Mouse (Mus musculus): ENCODE data around the gene Glb1l. TPM values are rescaled to one million over a fixed set of nuclear protein-coding genes. Genes with fewer than 3 reads are reported as not detected.

Gene Glb1l
- polyA plus RNA-seq, 1 experiment from 2014 or later, result 18.2 TPM

GRCm38 (mm10) chr1:75187126-75187525 lies 23.5 kb downstream of the Glb1l start:
- no peaks in the 10 kb centered on the region for H3K9me3 ChIP-seq
- no peak overlapping the region for H3K27ac ChIP-seq
- peaks cover 10% of the 10 kb centered on the region for H3K4me1 ChIP-seq
- peaks cover 57% of the 10 kb centered on the region for H3K36me3 ChIP-seq
- no peak overlapping the region for H3K4me2 ChIP-seq (replicated peaks)
- no peak for ATAC-seq (ENCODE audit: low FRiP score, low read depth)
- no peak overlapping the region for H3K9ac ChIP-seq
- no peak overlapping the region for H3K4me3 ChIP-seq
- no peaks in the 10 kb centered on the region for H3K27me3 ChIP-seq (replicated peaks)

DNA sequence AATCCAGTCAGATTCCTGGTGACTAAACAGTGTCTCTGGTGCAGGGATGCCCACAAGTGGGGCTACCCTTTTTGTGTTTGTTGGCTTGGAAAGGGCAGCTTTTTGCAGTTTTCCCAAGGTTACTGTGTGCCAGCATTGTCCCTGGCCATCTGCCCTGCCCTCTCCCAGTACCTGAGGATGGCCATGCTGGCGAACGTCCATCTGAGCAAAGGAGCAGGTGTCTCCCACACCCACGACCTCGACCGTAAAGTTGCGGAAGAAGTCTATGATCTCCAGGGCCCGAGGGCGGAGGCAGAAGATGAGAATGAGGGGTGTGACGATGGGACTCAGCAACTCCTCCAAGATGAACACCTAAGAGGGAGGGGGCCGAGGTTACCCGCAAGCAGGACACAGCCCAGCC lies 25.1 kb downstream of the Glb1l start:
- 89% methylated on average over 11 of the region's 11 CpGs for whole genome bisulfite sequencing
- Histone ChIP-seq H3K9me3 (no peaks in the 10 kb centered on the region), H3K4me3 (no peak overlapping the region), H3K4me1 (no peaks in the 10 kb centered on the region; the same call in 1 of the 2 replicates), H3K27ac (no peak overlapping the region), H3K36me3 (peaks cover 67% of the 10 kb centered on the region), H3K9ac (no peak overlapping the region), H3K27me3 (replicated peaks) (no peaks in the 10 kb centered on the region), H3K4me2 (replicated peaks) (no peak overlapping the region)
- no peak for ATAC-seq (ENCODE audit: low FRiP score, low read depth)

DNA sequence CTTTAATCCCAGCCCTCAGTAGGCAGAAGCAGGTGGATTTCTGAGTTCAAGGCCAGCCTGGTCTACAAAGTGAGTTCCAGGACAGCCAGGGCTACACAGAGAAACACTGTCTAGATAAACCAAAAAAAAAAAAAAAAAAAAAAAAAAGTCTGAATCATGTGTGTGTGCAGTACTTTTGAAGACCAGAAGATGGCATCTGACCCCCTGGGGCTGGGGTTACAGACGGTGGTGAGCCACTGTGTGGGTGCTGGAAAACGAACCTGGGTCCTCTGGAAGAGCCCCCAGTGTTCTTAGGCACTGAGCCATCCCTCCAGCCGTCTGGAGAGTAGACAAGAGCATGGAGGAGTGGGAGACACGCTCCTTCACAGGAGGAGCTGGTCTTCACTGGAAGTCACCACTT lies 28.5 kb downstream of the Glb1l start:
- Histone ChIP-seq H3K27me3 (replicated peaks) (no peaks in the 10 kb centered on the region), H3K9ac (no peak overlapping the region), H3K9me3 (no peaks in the 10 kb centered on the region), H3K4me1 (peaks cover 17% of the 10 kb centered on the region), H3K4me3 (no peak overlapping the region), H3K36me3 (peaks cover 66% of the 10 kb centered on the region), H3K27ac (no peak overlapping the region), H3K4me2 (replicated peaks) (no peak overlapping the region)
- 77% methylated on average over 4 of the region's 4 CpGs for WGBS
- ATAC-seq (ENCODE audit: low FRiP score, low read depth), result no peak

DNA sequence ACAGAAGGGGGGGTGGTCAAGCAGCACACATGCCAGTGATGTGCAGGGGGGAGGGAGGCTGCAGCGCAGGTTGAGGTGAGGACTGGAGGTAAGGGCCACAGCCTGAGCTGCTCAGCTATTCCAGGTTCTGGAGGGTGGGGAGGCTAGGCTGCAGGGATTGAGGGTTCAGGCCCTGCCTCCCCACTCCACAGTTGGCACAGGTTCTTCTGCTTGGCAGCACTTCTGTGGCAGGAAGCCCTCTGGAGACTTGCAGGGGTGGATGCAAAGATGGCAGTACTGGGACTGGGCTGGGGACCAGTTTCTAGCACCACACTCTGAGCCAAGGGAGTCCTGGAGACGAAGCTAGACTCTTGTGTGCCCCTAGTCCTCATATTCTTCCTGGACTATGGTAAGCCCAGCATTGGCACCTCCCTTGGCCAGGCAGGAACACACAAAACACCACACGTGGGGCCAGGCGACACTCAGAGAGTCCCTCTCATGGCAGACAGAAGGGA lies 29.2 kb downstream of the Glb1l start:
- no peak overlapping the region for H3K9ac ChIP-seq
- H3K4me3 ChIP-seq, result no peak overlapping the region
- no peaks in the 10 kb centered on the region for H3K9me3 ChIP-seq
- ATAC-seq (ENCODE audit: low FRiP score, low read depth), result no peak
- no peak overlapping the region for H3K4me2 ChIP-seq (replicated peaks)
- no peaks in the 10 kb centered on the region for H3K27me3 ChIP-seq (replicated peaks)
- no peak overlapping the region for H3K27ac ChIP-seq
- WGBS, result 84% methylated on average over 4 of the region's 4 CpGs
- H3K4me1 ChIP-seq, result peaks cover 17% of the 10 kb centered on the region
- H3K36me3 ChIP-seq, result peaks cover 68% of the 10 kb centered on the region

DNA sequence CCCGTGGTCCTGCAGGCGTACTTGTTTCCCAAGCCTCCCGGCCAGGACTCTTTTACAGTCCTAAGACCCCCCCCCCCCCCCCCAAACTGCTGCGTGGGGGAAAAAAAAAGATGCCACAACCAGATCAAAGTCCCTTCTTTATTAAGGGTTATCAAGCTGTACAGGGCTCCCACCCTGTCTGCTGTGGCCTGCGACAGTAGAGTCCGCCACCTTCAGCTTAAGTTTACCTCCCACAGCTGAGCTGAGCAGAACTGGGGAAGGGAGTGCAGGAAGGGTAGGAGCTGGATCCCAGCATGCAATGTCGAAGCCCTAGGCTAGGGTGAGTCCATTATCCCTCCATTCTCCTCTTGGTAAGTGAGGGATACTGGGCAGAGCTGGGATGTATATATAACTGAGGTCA lies 29.9 kb downstream of the Glb1l start:
- Histone ChIP-seq H3K27me3 (replicated peaks) (no peaks in the 10 kb centered on the region), H3K36me3 (peaks cover 68% of the 10 kb centered on the region), H3K9ac (no peak overlapping the region), H3K4me1 (peaks cover 17% of the 10 kb centered on the region), H3K4me2 (replicated peaks) (peak overlapping the region; percentile 100), H3K4me3 (no peak overlapping the region), H3K9me3 (no peaks in the 10 kb centered on the region), H3K27ac (no peak overlapping the region)
- ATAC-seq (ENCODE audit: low FRiP score, low read depth), result no peak
- 33% methylated on average over 7 of the region's 7 CpGs for WGBS

GRCm38 (mm10) chr1:75180105-75180590 lies 30.5 kb downstream of the Glb1l start, which contains the start of gene Abcb6:
Gene Abcb6 (minus strand): TSS chr1:75180392.
- peak; percentile 94 for ATAC-seq (ENCODE audit: low FRiP score, low read depth)
- Histone ChIP-seq H3K27me3 (replicated peaks) (no peaks in the 10 kb centered on the region), H3K4me3 (peak within 1 kb of the TSS; percentile 61), H3K4me2 (replicated peaks) (peak within 1 kb of the TSS; percentile 100), H3K4me1 (peaks cover 17% of the 10 kb centered on the region), H3K9me3 (no peaks in the 10 kb centered on the region), H3K9ac (peak within 1 kb of the TSS; percentile 72), H3K36me3 (peaks cover 68% of the 10 kb centered on the region), H3K27ac (no peak within 1 kb of the TSS)
- 0% methylated on average over 31 of the region's 31 CpGs for WGBS

- peaks cover 66% of the 10 kb centered on the region for H3K36me3 ChIP-seq
- peak; percentile 58 for ATAC-seq (ENCODE audit: low FRiP score, low read depth)
- H3K9ac ChIP-seq, result peak overlapping the region; percentile 72
- 10% methylated on average over 23 of the region's 23 CpGs for WGBS
- no peaks in the 10 kb centered on the region for H3K9me3 ChIP-seq
- no peaks in the 10 kb centered on the region for H3K27me3 ChIP-seq (replicated peaks)
- no peak overlapping the region for H3K27ac ChIP-seq
- H3K4me1 ChIP-seq, result peaks cover 17% of the 10 kb centered on the region
- peak overlapping the region; percentile 100 for H3K4me2 ChIP-seq (replicated peaks)
- peak overlapping the region; percentile 61 for H3K4me3 ChIP-seq
These were observed 31.1 kb downstream of the Glb1l start for GRCm38 (mm10) chr1:75179334-75180104.

DNA sequence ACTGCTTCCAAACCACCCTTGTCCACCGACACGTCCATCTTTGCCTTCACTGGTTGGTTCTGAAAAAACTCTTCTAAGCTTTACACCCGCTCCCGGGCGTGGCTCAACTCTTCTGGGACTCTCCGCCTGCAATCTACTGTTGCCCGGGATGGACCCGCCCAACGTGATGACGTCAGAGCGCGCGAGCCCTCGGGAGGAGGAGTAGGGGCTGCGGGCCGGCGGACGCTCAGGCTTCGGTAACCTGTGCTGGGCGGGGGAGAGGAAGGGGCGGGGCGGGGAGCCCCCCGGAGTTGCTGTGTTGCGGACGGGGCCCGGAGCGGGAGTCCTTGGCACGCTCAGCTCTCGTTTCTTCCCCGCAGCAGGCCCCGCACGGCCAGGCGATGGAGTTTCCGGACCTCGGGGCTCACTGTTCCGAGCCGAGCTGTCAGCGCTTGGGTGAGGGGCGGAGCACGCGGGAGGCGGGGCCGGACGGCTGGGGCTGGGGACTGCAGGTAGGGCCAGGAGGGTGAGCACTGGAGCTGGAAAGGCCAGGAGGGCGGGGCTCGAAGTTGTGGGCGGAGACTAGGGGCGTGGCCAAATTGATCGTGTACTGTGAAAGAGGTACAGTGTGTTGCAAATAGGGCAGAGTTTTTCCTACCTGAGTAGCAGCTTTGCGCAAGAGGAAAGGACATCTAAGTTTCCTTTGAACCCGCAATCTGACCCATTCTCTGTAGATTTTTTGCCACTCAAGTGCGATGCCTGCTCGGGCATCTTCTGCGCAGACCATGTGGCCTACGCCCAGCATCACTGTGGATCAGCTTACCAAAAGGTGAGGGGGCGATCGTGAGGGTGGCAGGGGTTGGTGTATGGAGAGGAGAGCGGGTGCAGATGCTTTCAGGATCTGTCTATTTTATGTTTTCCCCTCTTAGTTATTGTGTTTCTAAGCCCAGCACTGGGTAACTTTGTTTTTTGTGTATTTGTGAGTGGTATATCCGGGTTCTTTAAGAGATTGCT lies 41.8 kb downstream of the Glb1l start, which contains the start of gene Zfand2b:
Zfand2b (plus strand) TSS at position 175 of the 993 bp plus-strand sequence.
- 1% methylated on average over 59 of the region's 59 CpGs for WGBS
- ATAC-seq (ENCODE audit: low FRiP score, low read depth), result peak; percentile 98
- H3K27me3 ChIP-seq (replicated peaks), result no peaks in the 10 kb centered on the region
- H3K4me1 ChIP-seq, result peaks cover 13% of the 10 kb centered on the region
- peak within 1 kb of the TSS; percentile 72 for H3K4me3 ChIP-seq
- peak within 1 kb of the TSS; percentile 70 for H3K9ac ChIP-seq
- H3K9me3 ChIP-seq, result no peaks in the 10 kb centered on the region
- H3K27ac ChIP-seq, result peak within 1 kb of the TSS; percentile 86
- H3K36me3 ChIP-seq, result peaks cover 36% of the 10 kb centered on the region
- peak within 1 kb of the TSS; percentile 71 for H3K4me2 ChIP-seq (replicated peaks)

DNA sequence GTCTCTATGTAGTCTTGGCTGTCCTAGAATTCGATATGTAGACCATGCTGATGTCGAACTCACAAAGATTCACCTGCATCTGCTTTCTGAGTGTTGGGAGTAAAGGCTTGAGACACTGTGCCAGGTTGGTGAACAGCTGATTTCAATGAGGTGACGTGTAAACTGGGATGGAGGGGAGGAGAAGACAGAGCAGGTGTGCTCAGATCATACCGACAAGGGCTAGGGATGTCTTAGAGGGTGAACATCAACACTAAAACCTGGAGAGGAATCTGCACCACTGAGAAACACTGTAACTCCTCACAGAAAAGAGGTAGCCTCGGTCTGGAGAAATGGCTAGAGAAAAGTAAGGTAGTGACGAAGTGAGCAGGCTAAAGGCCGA lies 42.5 kb downstream of the Glb1l start:
- Histone ChIP-seq H3K36me3 (peaks cover 29% of the 10 kb centered on the region), H3K4me1 (peaks cover 13% of the 10 kb centered on the region), H3K27me3 (replicated peaks) (no peaks in the 10 kb centered on the region), H3K4me3 (peak overlapping the region; percentile 72), H3K9me3 (no peaks in the 10 kb centered on the region), H3K27ac (no peak overlapping the region), H3K4me2 (replicated peaks) (peak overlapping the region; percentile 71), H3K9ac (peak overlapping the region; percentile 40; the same call in 1 of the 2 replicates)
- WGBS, result 11% methylated on average over 7 of the region's 7 CpGs
- ATAC-seq (ENCODE audit: low FRiP score, low read depth), result peak; percentile 2; the same call in 1 of the 2 replicates

DNA sequence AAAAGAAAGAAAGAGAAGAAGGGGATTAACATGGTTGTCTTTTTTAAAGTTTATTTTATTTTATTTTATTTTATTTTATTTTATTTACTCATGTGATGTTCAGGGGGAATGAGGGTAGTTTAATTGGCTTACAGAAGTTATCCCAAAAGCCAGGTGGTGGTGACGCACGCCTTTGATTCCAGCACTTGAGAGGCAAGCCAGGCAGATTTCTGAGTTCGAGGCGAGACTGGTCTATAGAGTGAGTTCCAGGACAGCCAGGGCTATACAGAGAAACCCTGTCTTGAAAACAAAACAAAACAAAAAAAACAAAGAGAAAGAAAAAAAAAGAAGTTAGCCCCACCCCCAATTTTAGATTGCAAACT lies 50.4 kb downstream of the Glb1l start:
- Histone ChIP-seq H3K4me2 (replicated peaks) (no peak overlapping the region), H3K9ac (no peak overlapping the region)

DNA sequence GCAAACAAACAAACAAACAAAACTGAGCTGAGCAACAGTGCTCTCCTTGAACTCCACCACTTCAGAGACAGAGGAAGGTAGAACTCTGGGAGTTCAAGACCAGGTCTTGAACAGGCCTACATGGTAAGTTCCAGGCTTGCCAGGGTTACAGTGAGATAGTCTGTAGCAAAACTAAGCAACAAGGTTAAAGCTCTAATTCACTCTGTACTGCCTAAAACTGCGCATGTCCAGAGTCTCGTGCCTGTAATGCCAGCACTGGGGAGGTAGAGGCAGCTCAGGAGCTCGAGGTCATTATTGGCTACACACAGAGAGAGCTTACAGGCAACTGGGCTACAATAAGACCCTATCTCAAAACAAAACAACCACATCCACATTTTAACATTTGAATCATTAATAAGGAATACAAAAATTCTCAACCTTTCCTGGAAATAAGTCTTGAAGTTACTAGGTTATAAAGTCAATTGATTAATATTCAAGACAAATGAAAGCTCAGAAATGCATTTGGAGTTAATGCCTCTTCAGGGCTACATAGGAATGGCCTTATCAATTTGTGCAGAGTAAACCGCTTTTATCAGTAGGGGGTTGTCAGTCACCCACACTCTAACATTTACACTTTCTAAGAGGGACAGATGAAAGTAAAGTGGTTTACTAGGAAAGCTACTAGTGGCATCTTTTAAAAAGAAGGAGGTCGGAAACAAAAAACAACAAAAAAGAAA lies 50.9 kb downstream of the Glb1l start:
- Histone ChIP-seq H3K9ac (no peak overlapping the region), H3K36me3 (no peaks in the 10 kb centered on the region), H3K27me3 (replicated peaks) (no peaks in the 10 kb centered on the region), H3K27ac (no peak overlapping the region), H3K4me3 (no peak overlapping the region), H3K9me3 (no peaks in the 10 kb centered on the region), H3K4me1 (no peaks in the 10 kb centered on the region), H3K4me2 (replicated peaks) (no peak overlapping the region)
- 76% methylated on average over 5 of the region's 5 CpGs for whole genome bisulfite sequencing
- ATAC-seq (ENCODE audit: low FRiP score, low read depth), result no peak

More for the DNA sequence above, 50.4 kb downstream of the Glb1l start:
- Histone ChIP-seq H3K36me3 (no peaks in the 10 kb centered on the region), H3K4me3 (no peak overlapping the region), H3K27ac (no peak overlapping the region), H3K4me1 (no peaks in the 10 kb centered on the region), H3K27me3 (replicated peaks) (no peaks in the 10 kb centered on the region), H3K9me3 (no peaks in the 10 kb centered on the region)
- WGBS, result 89% methylated on average over 4 of the region's 4 CpGs
- ATAC-seq (ENCODE audit: low FRiP score, low read depth), result no peak
